Mouse (Mus musculus) embryonic fibroblast, embryonic 13.5 days (primary cell): ENCODE measurements at regions not wholly inside any gene's neighbourhood (a gene's known extent, or its start where the extent isn't known, plus 50 kb on each side); places are given as distances from the start of the nearest gene placed in this dataset.
"Not testable (repeated sequence)": the region's sequence is repeated elsewhere in the genome, so short reads cannot be mapped to it uniquely, and the experiment has no call there.

Source experiments
- H3K27ac ChIP-seq: 2 replicates; pipeline ENCODE4 v1.5.1; 2012; ENCODE audit warnings: low read length, control low read depth, inconsistent platforms; ENCODE audit not compliant: insufficient read depth
- H3K4me1 ChIP-seq: 2 replicates; pipeline ENCODE4 v1.6.1; 2011; ENCODE audit warnings: low read length; ENCODE audit not compliant: control insufficient read depth, insufficient read depth
- H3K4me3 ChIP-seq: 2 replicates; pipeline ENCODE4 v1.5.1; 2011; ENCODE audit warnings: mild to moderate bottlenecking, control low read depth, low read length; ENCODE audit not compliant: insufficient read depth
- CTCF ChIP-seq: IDR thresholded peaks from 2 replicates; pipeline ENCODE4 v1.5.1; 2011; ENCODE audit warnings: mild to moderate bottlenecking, control low read depth, low read length, moderate library complexity, borderline replicate concordance; ENCODE audit not compliant: insufficient read depth
- POLR2A ChIP-seq: IDR thresholded peaks from 2 replicates; pipeline ENCODE4 v1.6.1; 2011; ENCODE audit warnings: low read depth, mild to moderate bottlenecking, control low read depth, low read length, moderate library complexity

- Histone ChIP-seq H3K4me1 (peaks cover 3% of the 10 kb centered on the region; the same call in 1 of the 2 replicates), H3K27ac (no peak overlapping the region), H3K4me3 (no peak overlapping the region)
- TF ChIP-seq CTCF, result no peak
- TF ChIP-seq POLR2A, result no peak
These were observed 590.2 kb upstream of the Sox11 start for GRCm38 (mm10) chr12:27932382-27933140.

- H3K4me3 ChIP-seq, result no peak overlapping the region
- TF ChIP-seq CTCF, result no peak
- TF ChIP-seq POLR2A, result no peak
- peaks cover 3% of the 10 kb centered on the region; the same call in 1 of the 2 replicates for H3K4me1 ChIP-seq
- no peak overlapping the region for H3K27ac ChIP-seq
These were observed 586.1 kb upstream of the Sox11 start for GRCm38 (mm10) chr12:27928366-27928963.

- TF ChIP-seq POLR2A, result no peak
- TF ChIP-seq CTCF, result no peak
- no peak overlapping the region for H3K4me3 ChIP-seq
- no peak overlapping the region for H3K27ac ChIP-seq
- 0 out of 2 replicates have a peak, but pooled peaks cover 3% of the 10 kb centered on the region for H3K4me1 ChIP-seq
These were observed 584.4 kb upstream of the Sox11 start for GRCm38 (mm10) chr12:27926730-27927129.

- H3K27ac ChIP-seq, result no peak overlapping the region
- TF ChIP-seq POLR2A (no peak), CTCF (no peak)
- no peak overlapping the region for H3K4me3 ChIP-seq
- H3K4me1 ChIP-seq, result no peaks in the 10 kb centered on the region
These were observed 578.2 kb upstream of the Sox11 start for GRCm38 (mm10) chr12:27920607-27921006.

GRCm38 (mm10) chr12:27916401-27916920 is 574.1 kb upstream of the Sox11 start:
- no peaks in the 10 kb centered on the region for H3K4me1 ChIP-seq
- H3K27ac ChIP-seq, result no peak overlapping the region
- TF ChIP-seq CTCF (no peak), POLR2A (no peak)
- H3K4me3 ChIP-seq, result no peak overlapping the region

GRCm38 (mm10) chr12:27909417-27910100 is 567.2 kb upstream of the Sox11 start:
- H3K27ac ChIP-seq, result no peak overlapping the region
- H3K4me1 ChIP-seq, result no peaks in the 10 kb centered on the region
- H3K4me3 ChIP-seq, result no peak overlapping the region
- TF ChIP-seq POLR2A, result no peak
- TF ChIP-seq CTCF, result no peak

- not testable (repeated sequence) for H3K27ac ChIP-seq, H3K4me3 ChIP-seq, H3K4me1 ChIP-seq
These were observed 554.3 kb upstream of the Sox11 start for GRCm38 (mm10) chr12:27896682-27897081.

GRCm38 (mm10) chr12:27881720-27882119 is 539.3 kb upstream of the Sox11 start:
- no peak overlapping the region for H3K27ac ChIP-seq
- TF ChIP-seq POLR2A (no peak), CTCF (no peak)
- no peaks in the 10 kb centered on the region for H3K4me1 ChIP-seq
- no peak overlapping the region for H3K4me3 ChIP-seq

- Histone ChIP-seq H3K27ac (no peak overlapping the region), H3K4me1 (no peaks in the 10 kb centered on the region), H3K4me3 (no peak overlapping the region)
- TF ChIP-seq POLR2A, result no peak
- no peak for TF ChIP-seq CTCF
These were observed 524.0 kb upstream of the Sox11 start for GRCm38 (mm10) chr12:27866421-27866820.

- peak; percentile 37; the same call in 1 of the 2 replicates for TF ChIP-seq CTCF
- no peak for TF ChIP-seq POLR2A
- Histone ChIP-seq H3K27ac (no peak overlapping the region), H3K4me1 (no peaks in the 10 kb centered on the region), H3K4me3 (no peak overlapping the region)
These were observed 507.2 kb upstream of the Sox11 start for GRCm38 (mm10) chr12:27849537-27849936.

- H3K27ac ChIP-seq, result no peak overlapping the region
- H3K4me1 ChIP-seq, result no peaks in the 10 kb centered on the region
- no peak overlapping the region for H3K4me3 ChIP-seq
- no peak for TF ChIP-seq CTCF
- TF ChIP-seq POLR2A, result no peak
These were observed 506.7 kb upstream of the Sox11 start for GRCm38 (mm10) chr12:27849099-27849498.
